Mouse (Mus musculus) small intestine, adult 2 months (tissue): ENCODE results near the gene Gp2.

Source experiments
- CTCF ChIP-seq: fragments of 200-500 bp; IDR thresholded peaks from 2 replicates; pipeline ENCODE4 v1.5.1; 2012; ENCODE audit warnings: low read depth, mild to moderate bottlenecking, control low read depth, inconsistent platforms, low read length, moderate library complexity, mixed read lengths; ENCODE audit not compliant: insufficient replicate concordance, insufficient read length; ENCODE audit errors: extremely low read depth
- POLR2A ChIP-seq: fragments of 200-500 bp; IDR thresholded peaks from 2 replicates; pipeline ENCODE4 v1.6.1; 2012; ENCODE audit warnings: low read depth, mild to moderate bottlenecking, control low read depth, inconsistent platforms, low read length, moderate library complexity

DNA sequence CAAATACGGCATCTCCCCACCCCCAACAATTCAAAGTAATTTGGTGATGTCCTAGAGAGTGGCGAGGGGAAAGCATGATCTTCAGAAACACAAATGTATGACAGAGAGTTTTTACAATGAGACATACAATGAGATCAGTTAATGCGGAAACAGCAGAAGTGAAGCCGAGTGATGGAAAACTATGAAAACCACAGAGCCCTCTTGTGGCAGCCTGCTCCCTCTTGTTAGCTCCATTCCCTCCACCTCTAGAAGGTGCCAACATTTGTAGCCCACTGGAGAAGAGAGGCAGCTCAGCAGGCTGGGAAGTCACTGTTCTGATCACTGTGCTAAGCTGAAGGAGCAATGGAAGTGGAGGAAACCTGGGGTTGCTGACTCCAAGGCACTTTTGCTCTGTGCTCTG is 15.2 kb downstream of the Gp2 start:
- TF ChIP-seq POLR2A: no peak
- no peak for TF ChIP-seq CTCF
